Mouse (Mus musculus): ENCODE results near the gene Esrra. TPM values are rescaled to one million over a fixed set of nuclear protein-coding genes. Genes with fewer than 3 reads are reported as not detected.

Gene Esrra
- 4.4 and 13.7 TPM in 2 replicates for polyA plus RNA-seq (2021; fragmentation: Nextera tagmentation)
- long read RNA-seq, experiment 1, transcript Esrra-201 (7 exons, 2,242 nt), result major isoform, 22 of 36 reads
- long read RNA-seq, experiment 1, partial matches to known transcripts, result 5 of 36 reads
- long read RNA-seq, experiment 1, other reads (novel, unspliced or antisense), result 9 of 36 reads
- long read RNA-seq, experiment 2, partial matches to known transcripts, result 1 of 8 reads
- long read RNA-seq, experiment 2, other reads (novel, unspliced or antisense), result 6 of 8 reads

GRCm38 (mm10) chr19:6921647-6922567 is at the start of gene Esrra:
TSS of gene Esrra (minus strand) at chr19:6921813.

GRCm38 (mm10) chr19:6942249-6942691 is 20.7 kb upstream of the Esrra start, which contains the start of gene Gpr137:
TSS of gene Gpr137 (minus strand) at chr19:6942480.

DNA sequence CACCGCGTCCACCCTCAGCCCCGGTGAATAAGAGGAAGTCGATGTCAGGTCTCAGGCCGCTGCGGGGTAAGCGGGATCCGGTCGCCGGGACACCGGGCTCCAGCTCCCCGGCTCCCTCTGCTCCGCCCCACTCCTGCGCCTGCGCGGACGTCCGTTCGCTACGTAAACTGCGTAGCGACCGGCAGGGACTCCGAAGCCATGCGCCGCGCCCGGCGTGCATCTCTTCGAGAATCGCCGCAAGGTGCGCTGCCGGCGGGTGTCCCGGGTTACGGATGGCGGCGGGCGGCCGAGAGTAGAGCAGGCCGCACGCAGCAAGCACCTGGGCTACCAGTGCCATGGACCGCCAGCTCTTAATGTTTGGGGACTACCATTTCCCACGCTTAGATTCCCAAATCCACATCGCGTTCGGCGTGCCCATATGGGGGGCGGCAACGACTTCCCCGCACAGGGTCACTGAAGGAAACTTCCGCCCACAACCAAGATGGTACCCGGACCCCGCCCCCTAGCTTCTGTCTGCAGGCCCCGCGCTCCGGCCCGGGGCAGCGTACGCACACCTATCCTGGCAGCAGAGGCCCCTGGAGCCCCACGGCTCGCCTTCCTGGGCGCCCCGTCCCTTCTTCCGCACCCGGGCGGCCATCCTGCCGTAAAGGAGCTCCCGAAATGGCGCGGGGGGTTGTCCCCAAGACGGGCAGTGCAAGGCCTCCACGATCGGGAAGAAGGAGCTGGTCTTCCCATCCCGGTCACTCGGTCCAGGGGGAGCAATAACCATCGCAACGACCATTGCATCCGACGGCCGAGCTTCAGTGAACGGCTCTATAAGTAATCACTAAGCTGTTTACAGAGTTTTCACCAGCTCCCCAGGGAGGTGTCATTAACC is 20.0 kb upstream of the Esrra start, which contains the start of gene Bad:
Bad (plus strand) TSS at position 490 of the 877 bp plus-strand sequence.

DNA sequence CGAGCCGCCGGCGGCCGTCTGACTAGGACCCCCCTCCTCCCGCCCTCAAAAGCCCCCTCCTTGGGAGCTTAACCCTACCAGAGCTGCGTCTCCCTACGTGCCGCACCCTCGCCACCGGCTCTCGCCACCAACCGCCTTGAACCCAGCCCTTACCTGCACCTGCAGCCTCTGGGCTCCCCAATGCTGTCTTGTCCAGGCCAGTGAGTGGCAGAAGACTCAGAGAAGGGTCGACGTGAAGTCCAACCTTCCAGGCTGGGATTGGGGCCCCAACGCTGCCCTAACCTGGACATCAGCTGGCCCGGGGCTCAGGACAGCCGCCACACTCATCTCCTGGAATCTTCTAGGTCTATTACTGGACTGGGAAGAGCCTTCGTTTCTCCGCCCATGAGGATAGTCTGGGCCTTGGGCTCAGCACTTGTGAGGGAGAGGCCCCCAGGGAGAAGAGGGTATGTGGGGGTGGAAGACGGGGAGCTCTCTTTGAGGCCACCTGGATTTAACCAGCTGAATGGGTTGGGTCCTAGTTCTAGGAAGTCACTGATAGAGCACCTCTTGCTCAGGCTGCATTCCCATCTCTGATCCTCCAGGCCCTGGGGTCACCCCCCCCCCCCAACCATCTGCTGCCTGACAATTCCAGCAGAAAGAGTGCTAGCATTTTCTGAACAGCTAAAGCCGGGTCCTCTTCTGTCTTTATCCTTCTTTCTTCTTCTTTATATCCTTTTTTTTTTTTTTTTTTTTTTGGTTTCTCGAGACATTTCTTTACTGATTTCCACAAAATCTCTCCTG is 12.8 kb upstream of the Esrra start, which contains the start of gene Kcnk4:
Kcnk4 (minus strand) TSS at position 321 of the 783 bp plus-strand sequence.

GRCm38 (mm10) chr19:6925307-6925573 is 3.6 kb upstream of the Esrra start, which contains the start of gene Catsperz:
TSS of gene Catsperz (minus strand) at chr19:6925380.

GRCm38 (mm10) chr19:6909507-6910289 is 11.9 kb downstream of the Esrra start, which contains the start of the genes Trmt112 and Prdx5:
TSS of gene Trmt112 (plus strand) at chr19:6909698.
TSS of gene Prdx5 (minus strand) at chr19:6910106.

Other genes starting within 250 kb of the Esrra start
- 29.2 and 33.4 TPM in 2 replicates for gene Rps6ka4, start 81.2 kb downstream of the Esrra start, polyA plus RNA-seq (2021; fragmentation: Nextera tagmentation)
- 0.15 and 0.80 TPM in 2 replicates for gene Ccdc88b, start 63.6 kb downstream of the Esrra start, polyA plus RNA-seq (2021; fragmentation: Nextera tagmentation)
- 130 and 131 TPM in 2 replicates for gene Trmt112, start 12.1 kb downstream of the Esrra start, polyA plus RNA-seq (2021; fragmentation: Nextera tagmentation)
- gene Prdx5, start 11.7 kb downstream of the Esrra start, polyA plus RNA-seq (2021; fragmentation: Nextera tagmentation), result 727 and 767 TPM in 2 replicates
- gene Catsperz, start 3.6 kb upstream of the Esrra start, polyA plus RNA-seq (2021; fragmentation: Nextera tagmentation), result 7.9 and 8.4 TPM in 2 replicates
- gene Kcnk4, start 12.7 kb upstream of the Esrra start, polyA plus RNA-seq (2021; fragmentation: Nextera tagmentation), result 22.0 and 22.1 TPM in 2 replicates
- gene Bad, start 20.0 kb upstream of the Esrra start, polyA plus RNA-seq (2021; fragmentation: Nextera tagmentation), result 53.8 and 57.4 TPM in 2 replicates
- 24.4 and 24.9 TPM in 2 replicates for gene Gpr137, start 20.7 kb upstream of the Esrra start, polyA plus RNA-seq (2021; fragmentation: Nextera tagmentation)
- 13.6 and 46.9 TPM in 2 replicates for gene Ppp1r14b, start 53.2 kb upstream of the Esrra start, polyA plus RNA-seq (2021; fragmentation: Nextera tagmentation)
- 8.0 and 8.2 TPM in 2 replicates for gene Plcb3, start 54.7 kb upstream of the Esrra start, polyA plus RNA-seq (2021; fragmentation: Nextera tagmentation)
- gene Fkbp2, start 58.7 kb upstream of the Esrra start, polyA plus RNA-seq (2021; fragmentation: Nextera tagmentation), result 326 and 333 TPM in 2 replicates
- 77.5 and 150 TPM in 2 replicates for gene Vegfb, start 65.8 kb upstream of the Esrra start, polyA plus RNA-seq (2021; fragmentation: Nextera tagmentation)
- gene Dnajc4, start 70.8 kb upstream of the Esrra start, polyA plus RNA-seq (2021; fragmentation: Nextera tagmentation), result 24.3 and 28.0 TPM in 2 replicates
- gene Nudt22, start 74.3 kb upstream of the Esrra start, polyA plus RNA-seq (2021; fragmentation: Nextera tagmentation), result 15.8 and 19.0 TPM in 2 replicates
- gene Trpt1, start 74.3 kb upstream of the Esrra start, polyA plus RNA-seq (2021; fragmentation: Nextera tagmentation), result 22.6 and 27.5 TPM in 2 replicates
- 2.9 and 4.8 TPM in 2 replicates for gene Fermt3, start 97.7 kb upstream of the Esrra start, polyA plus RNA-seq (2021; fragmentation: Nextera tagmentation)
- 109 and 125 TPM in 2 replicates for gene Stip1, start 118.2 kb upstream of the Esrra start, polyA plus RNA-seq (2021; fragmentation: Nextera tagmentation)
- 1.6 and 22.1 TPM in 2 replicates for gene Macrod1, start 135.0 kb upstream of the Esrra start, polyA plus RNA-seq (2021; fragmentation: Nextera tagmentation)
- gene Flrt1, start 183.9 kb upstream of the Esrra start, polyA plus RNA-seq (2021; fragmentation: Nextera tagmentation), result 5.4 and 6.6 TPM in 2 replicates